Mouse (Mus musculus) ES-CJ7 (cell line): ENCODE measurements around the gene Dhx15.

Experiments
- DNase-seq: peaks from one replicate; pipeline ENCODE4 v3.0.0; 2011; ENCODE audit warnings: low read depth, low spot score

The Dhx15 gene

GRCm38 (mm10) chr5:52190371-52191179, at the start of gene Dhx15:
Dhx15 (minus strand) TSS chr5:52190514.
- DNase-seq, result peak; percentile 92

GRCm38 (mm10) chr5:52238877-52239276, 48.6 kb upstream of the Dhx15 start:
- no peak for DNase-seq

- peak; percentile 26 for DNase-seq
These were observed 47.8 kb upstream of the Dhx15 start for GRCm38 (mm10) chr5:52237956-52238735.

GRCm38 (mm10) chr5:52236585-52236984, 46.3 kb upstream of the Dhx15 start:
- DNase-seq, result peak; percentile 64

DNA sequence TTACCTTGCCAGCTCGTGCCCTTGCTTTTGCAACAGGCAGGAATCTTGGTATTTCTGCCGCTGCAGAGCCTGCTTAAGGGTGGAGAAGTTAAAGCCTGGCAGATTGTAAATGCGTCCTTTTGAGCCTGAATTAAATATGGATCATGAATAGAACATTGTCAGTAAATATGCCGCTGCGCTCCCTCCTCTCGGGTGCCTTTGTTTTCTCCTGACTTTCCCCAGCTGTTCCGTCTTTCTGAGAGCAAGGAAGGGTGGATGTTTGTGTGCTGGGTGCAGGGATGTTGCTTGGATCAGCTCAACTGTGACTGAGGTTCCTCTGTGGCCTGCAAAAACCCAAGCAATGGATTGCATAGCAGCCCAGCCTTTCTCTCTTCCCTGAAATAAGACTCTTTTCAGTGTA, 44.3 kb upstream of the Dhx15 start:
- DNase-seq, result no peak

DNA sequence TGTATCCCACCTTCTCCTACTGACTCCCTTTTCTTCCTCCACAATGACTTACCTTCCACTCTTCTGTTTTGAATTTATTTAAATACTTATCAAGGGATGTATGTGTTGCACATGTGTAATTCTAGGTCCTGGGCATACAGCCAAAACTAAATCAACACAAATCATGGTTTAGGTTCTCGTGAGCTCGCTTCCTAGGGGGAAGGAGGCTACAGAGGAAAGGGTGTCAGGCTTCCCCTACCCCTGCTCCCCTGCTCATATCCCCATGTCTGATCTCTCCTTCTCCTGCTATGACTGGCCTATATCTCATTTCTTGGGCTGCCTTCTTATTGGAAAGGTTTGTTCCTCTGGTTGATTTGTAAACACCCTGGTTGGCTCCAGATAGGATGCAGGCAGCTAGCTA, 43.6 kb upstream of the Dhx15 start:
- no peak for DNase-seq

DNA sequence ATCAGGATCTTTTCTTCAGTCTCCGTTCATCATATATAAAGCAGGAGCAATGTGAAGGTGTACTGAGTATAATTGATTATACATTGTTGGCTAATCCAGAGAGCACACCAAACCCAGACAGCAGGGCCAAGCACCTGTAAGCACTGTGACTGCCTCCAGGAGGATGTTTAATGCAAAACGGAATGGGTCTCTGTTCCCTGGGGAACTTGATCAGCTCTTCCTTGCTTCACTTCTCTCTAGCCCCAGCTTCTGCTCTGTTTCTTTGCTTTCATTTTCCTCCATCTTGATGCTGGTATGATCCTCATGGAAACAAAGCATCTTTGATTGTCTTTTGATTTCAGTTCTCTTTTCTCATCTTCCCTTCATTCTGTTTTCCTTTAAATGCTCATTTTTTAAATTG, 42.3 kb upstream of the Dhx15 start:
- no peak for DNase-seq

DNA sequence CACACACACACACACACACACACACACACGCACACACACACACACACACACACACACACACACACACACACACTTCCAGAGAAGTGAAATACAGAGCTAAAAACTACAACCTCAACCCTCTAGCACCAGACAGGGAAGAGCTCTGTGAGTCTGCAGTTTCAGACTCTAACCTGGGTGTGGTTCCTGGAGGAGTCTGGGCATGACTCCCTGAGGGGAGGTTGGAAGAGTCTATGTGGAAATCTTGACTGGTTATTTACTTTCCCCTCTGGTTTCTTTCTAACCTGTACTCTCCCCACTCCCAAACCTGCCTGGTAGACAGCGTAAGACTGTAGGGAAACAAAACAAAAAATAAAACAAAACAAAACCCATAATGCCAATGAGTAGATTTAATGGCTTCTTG, 41.9 kb upstream of the Dhx15 start:
- peak; percentile 40 for DNase-seq

GRCm38 (mm10) chr5:52230466-52230865, 40.2 kb upstream of the Dhx15 start:
- no peak for DNase-seq

GRCm38 (mm10) chr5:52226677-52227076, 36.4 kb upstream of the Dhx15 start:
- DNase-seq, result no peak

- DNase-seq, result no peak
These were observed 31.3 kb upstream of the Dhx15 start for GRCm38 (mm10) chr5:52221596-52221995.

DNA sequence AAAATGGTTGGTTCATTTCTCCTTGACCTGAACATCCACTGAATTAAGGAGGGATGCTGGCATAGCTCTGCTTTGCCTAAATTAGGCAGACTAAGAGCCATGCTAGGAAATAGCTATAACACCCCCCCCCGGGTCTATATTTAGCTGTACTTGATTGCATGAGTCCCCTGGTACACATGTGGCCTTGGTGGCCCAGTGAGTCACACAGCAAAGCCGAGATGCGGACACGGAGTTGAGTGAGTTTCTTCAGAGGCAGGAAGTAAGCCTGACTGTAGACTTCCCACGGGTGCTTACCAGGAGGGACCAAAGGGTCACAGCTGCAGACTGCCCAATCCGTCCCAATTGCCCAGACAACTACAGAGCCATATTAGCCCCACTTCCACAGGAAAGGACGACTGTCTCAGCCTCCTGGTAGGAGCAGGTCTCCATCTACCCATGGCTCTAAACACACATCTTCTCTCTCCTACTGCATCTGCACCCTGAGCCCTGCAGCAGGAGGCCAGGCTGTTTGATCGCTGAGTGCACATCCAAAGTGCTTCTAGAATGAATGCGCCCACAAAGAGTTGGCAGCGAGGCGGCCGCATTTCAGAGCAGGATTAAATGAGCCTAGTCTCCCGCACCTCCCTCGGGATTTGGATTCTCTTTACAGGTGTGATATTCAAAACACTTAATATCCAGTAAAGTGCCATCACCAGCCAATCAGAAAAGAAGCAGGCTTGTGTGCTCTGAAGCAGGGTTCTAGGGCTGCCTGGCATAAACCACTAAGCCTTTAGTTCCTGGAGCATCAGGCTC, 29.9 kb upstream of the Dhx15 start:
- DNase-seq, result no peak

- no peak for DNase-seq
These were observed 27.9 kb upstream of the Dhx15 start for GRCm38 (mm10) chr5:52218238-52218637.

- no peak for DNase-seq
These were observed 23.0 kb upstream of the Dhx15 start for GRCm38 (mm10) chr5:52213143-52213900.

- DNase-seq, result peak; percentile 8
These were observed 810 bp upstream of the Dhx15 start for GRCm38 (mm10) chr5:52191180-52191468.

DNA sequence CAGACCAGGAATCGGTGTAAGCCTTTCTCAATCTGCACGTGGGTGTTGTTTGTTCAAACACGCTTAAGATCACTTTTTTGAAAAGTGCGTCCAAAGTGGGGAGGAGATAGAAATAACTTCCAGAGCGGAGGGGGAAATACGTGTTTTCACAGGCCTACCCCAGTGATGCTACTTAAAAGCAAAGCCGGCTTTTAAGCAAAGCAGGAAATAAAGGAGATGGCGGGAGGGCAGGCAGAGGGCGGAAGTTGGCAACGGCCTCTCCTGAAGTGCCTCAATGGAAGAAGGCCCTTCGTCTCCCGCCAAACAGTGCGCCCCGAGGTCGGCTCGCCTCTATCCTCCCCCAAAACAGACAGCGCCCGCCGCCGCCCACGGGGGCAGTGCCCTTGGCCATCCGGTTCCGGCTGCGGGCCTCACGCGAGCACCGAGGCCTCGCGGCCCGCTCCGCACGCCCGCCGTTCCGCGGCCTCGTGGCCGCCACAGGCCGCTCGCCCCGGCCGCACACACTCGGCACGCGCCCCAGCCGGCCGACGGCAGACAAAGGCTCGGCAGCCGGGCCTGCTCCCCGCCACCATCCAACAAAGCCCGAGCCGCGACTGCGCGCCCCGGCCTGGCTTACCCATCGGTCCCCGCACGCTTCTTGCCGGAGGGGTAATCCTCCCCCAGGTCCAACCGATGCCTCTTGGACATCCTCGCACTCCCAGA, 499 bp downstream of the Dhx15 start:
- peak; percentile 41 for DNase-seq

DNA sequence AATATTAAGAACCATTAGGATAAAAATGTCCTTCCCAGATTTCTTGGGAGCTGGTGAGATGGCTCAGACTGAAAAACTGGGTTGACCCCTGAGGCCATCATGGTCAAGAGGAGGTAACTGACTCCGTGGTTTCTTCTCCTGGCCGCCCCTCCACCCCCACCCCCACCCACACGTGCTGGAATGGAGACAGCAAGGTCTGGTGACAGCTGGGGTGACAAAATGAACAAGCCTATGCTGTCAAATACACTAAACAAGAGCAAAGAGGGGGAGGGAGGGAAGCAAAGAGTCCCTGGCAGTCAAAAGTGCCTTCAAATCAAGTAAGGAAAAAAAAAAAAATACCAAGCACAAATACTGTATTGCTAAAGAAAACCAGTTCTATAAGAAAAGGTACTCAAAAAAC, 2.1 kb downstream of the Dhx15 start:
- no peak for DNase-seq

DNA sequence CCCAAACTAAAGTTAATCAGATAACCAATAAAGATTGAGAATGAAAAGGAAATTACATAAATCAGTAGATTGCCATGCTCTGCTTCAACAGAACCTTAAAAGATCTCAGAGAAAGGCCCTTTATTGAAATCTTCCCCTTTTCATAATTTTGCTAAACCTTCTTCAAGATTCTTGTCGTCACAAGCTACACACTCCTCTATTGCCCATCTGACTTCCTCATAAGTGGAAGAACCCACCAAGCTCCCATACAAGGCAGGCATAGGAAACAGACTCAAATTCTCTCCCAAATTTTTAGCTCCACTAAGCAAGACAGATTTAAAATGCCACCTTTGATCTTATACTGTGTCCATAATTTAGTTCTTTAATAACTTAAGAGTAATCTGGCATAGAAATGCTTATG, 13.0 kb downstream of the Dhx15 start:
- no peak for DNase-seq

GRCm38 (mm10) chr5:52168468-52168867, 21.8 kb downstream of the Dhx15 start:
- DNase-seq, result no peak

DNA sequence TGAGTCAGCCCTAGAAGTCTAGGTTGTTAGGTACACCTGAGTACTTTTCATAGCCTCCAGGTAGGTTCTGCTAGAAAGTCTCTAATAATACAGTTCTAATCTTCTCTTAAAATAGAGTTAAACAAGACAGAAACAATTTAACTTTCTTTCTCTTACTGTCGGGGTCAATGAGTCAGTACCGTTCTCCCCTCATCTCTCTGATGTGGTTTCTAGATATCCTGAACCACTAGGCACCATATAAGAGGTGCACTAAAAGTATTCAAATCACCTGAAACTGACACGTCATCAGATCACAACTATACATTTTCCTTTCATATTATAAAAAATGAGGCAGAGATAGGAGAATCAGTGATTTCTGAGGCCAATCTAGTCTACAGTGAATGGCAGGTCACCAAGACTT, 41.2 kb downstream of the Dhx15 start:
- no peak for DNase-seq

GRCm38 (mm10) chr5:52147141-52147540, 43.2 kb downstream of the Dhx15 start:
- no peak for DNase-seq
